Mouse (Mus musculus): ENCODE data around the gene Gdf7. TPM values are rescaled to one million over a fixed set of nuclear protein-coding genes. Genes with fewer than 3 reads are reported as not detected.

The Gdf7 gene
- polyA plus RNA-seq, 1 experiment from 2014 or later: not detected

DNA sequence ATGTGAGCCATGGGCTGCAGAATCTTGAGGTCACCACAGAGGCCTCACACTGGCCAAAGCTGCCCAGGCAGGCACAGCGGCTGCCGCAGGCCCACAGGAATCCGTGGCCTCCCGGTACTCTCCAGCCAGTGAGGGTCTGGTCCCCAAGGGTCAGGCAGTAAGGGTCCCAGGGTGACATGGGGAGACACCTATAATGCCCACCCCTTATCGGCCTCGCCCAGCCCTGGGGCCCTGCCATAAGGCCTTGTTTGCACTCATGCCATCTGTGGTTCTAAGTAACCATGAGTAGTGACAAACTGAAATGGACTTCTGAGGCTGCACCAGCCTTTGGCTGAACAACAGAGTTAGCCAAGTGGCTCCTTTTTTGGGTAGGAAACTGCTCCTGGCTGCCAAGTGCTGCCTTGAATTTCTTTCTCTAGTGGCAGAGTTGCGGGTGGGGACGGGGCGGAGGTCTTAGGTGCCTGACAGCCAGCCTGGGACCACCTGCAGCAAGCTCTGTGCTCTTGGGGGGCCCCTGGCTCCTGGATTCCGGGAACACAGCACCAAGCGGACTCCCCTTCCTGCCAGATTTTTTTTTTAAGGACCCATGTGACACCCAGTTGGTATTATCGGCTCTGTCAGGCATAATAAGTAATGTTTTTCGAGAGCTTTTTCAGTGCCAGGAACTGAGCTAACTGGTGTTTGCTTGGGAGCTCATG is 23.6 kb upstream of the Gdf7 start:
- Histone ChIP-seq H3K9ac (no peak overlapping the region), H3K9me3 (no peaks in the 10 kb centered on the region), H3K36me3 (0 out of 2 replicates have a peak, but pooled peaks cover 11% of the 10 kb centered on the region), H3K4me1 (peaks cover 4% of the 10 kb centered on the region; the same call in 1 of the 2 replicates), H3K27ac (no peak overlapping the region), H3K27me3 (replicated peaks) (no peaks in the 10 kb centered on the region), H3K4me3 (replicated peaks) (no peak overlapping the region), H3K4me2 (no peak overlapping the region)
- WGBS: 83% methylated on average over 13 of the region's 13 CpGs
- ATAC-seq (ENCODE audit: insufficient read depth, low FRiP score, low read depth): no peak

DNA sequence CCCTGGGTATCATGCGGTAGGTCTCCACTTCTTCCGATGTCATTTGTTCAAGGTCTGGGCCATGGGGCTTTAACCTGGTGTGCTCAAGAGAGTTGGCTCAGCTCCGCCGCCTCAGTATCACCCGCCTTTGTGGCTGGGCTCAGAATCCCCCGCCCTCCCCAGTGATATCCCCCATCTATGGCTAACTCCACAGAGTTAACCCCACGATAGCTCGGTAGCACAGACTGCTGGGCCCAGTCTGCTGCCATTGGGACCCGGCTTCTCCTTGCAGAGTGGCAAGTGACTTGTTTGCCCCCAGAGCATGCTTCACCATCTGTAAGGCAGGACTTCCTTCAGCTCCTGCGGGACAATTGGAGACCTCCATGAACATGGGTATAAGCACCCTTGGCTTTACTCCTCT is 22.3 kb upstream of the Gdf7 start:
- 0 out of 2 replicates have a peak, but pooled peaks cover 11% of the 10 kb centered on the region for H3K36me3 ChIP-seq
- H3K9me3 ChIP-seq: no peaks in the 10 kb centered on the region
- WGBS: 86% methylated on average over 10 of the region's 10 CpGs
- H3K9ac ChIP-seq: no peak overlapping the region
- H3K4me3 ChIP-seq (replicated peaks): no peak overlapping the region
- peaks cover 4% of the 10 kb centered on the region; the same call in 1 of the 2 replicates for H3K4me1 ChIP-seq
- H3K4me2 ChIP-seq: no peak overlapping the region
- no peak for ATAC-seq (ENCODE audit: insufficient read depth, low FRiP score, low read depth)
- H3K27ac ChIP-seq: no peak overlapping the region
- no peaks in the 10 kb centered on the region for H3K27me3 ChIP-seq (replicated peaks)

DNA sequence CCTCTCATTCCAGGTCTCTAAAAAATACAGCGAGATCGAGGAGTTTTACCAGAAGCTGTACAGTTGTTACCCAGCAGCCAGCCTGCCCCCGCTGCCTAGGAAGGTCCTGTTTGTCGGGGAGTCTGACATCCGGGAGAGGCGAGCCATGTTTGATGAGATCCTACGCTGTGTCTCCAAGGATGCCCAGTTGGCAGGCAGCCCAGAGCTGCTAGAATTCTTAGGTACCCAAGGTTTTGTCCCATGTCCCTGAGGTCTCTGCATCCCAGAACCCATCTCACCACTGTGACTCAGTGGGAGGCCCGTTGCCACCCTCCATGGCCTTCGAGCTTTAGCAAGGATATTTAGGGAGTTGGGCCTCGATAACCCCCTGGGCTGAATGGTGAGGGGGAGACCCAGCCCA is 19.8 kb upstream of the Gdf7 start:
- H3K36me3 ChIP-seq: 0 out of 2 replicates have a peak, but pooled peaks cover 11% of the 10 kb centered on the region
- no peak overlapping the region for H3K4me2 ChIP-seq
- no peaks in the 10 kb centered on the region for H3K9me3 ChIP-seq
- WGBS: 89% methylated on average over 10 of the region's 10 CpGs
- ATAC-seq (ENCODE audit: insufficient read depth, low FRiP score, low read depth): no peak
- H3K27me3 ChIP-seq (replicated peaks): no peaks in the 10 kb centered on the region
- H3K4me3 ChIP-seq (replicated peaks): no peak overlapping the region
- no peak overlapping the region for H3K9ac ChIP-seq
- H3K27ac ChIP-seq: no peak overlapping the region
- 0 out of 2 replicates have a peak, but pooled peaks cover 4% of the 10 kb centered on the region for H3K4me1 ChIP-seq

DNA sequence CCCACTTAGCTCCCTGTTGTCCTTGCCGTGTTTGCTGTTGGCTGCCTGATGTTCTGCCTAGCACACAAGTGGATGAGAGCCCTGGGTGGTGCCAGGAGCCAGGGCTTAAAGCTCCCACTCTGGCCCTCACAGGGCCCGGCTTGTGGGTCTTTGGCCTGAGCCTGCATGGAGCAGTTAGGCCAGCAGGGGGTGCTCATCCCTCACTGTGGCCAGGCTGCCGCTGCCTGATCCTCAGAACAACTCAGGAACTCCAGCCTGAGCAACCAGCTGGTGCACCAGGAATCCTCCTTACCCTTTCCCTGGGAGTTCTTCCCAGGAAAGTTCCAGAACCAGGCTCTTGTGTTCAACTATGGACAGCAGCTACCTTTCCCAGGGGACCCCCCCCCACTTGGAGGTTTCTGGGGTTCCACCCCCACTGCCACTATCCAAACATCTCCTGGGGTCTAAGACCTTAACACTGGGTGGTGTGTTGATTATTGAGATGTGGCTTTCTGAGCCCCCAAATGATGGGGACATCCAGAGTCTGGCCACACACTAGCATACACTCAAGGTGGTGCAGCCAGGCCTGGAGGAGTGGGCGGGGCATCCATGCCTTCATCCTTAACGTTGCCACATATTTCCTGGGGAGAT is 18.4 kb upstream of the Gdf7 start:
- peak; percentile 34; the same call in 1 of the 2 replicates for ATAC-seq (ENCODE audit: insufficient read depth, low FRiP score, low read depth)
- H3K9ac ChIP-seq: no peak overlapping the region

DNA sequence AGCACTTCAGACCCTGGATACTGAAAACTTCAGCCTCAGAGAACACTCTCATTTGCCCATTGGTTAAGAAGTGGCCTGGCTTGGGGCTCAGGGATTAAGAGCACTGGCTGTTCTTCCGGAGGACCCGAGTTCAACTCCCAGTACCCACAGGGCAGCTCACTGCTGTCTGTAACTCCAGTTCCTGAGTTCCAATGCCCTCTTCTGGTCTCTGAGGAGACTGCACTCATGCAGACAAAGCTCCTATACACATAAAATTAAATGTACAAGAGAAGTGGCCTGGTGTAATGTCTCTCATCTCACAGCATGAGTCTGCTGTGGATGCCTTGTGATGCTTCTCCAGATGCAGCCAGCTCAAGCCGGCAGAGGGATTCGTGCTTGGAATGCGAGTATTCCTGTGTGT is 14.8 kb upstream of the Gdf7 start:
- H3K9ac ChIP-seq: no peak overlapping the region
- WGBS: 80% methylated on average over 5 of the region's 5 CpGs
- ATAC-seq (ENCODE audit: insufficient read depth, low FRiP score, low read depth): no peak
- no peak overlapping the region for H3K4me3 ChIP-seq (replicated peaks)
- no peak overlapping the region for H3K27ac ChIP-seq
- H3K4me1 ChIP-seq: peaks cover 12% of the 10 kb centered on the region
- H3K27me3 ChIP-seq (replicated peaks): peaks cover 8% of the 10 kb centered on the region; the same call in 1 of the 2 replicates
- 0 out of 2 replicates have a peak, but pooled peaks cover 5% of the 10 kb centered on the region for H3K36me3 ChIP-seq
- H3K9me3 ChIP-seq: no peaks in the 10 kb centered on the region
- H3K4me2 ChIP-seq: no peak overlapping the region

More for the DNA sequence above, 18.4 kb upstream of the Gdf7 start:
- Histone ChIP-seq H3K27me3 (replicated peaks) (no peaks in the 10 kb centered on the region), H3K4me2 (no peak overlapping the region), H3K4me3 (replicated peaks) (no peak overlapping the region), H3K9me3 (no peaks in the 10 kb centered on the region), H3K27ac (no peak overlapping the region), H3K36me3 (0 out of 2 replicates have a peak, but pooled peaks cover 11% of the 10 kb centered on the region), H3K4me1 (0 out of 2 replicates have a peak, but pooled peaks cover 4% of the 10 kb centered on the region)
- 41% methylated on average over 5 of the region's 5 CpGs for WGBS

DNA sequence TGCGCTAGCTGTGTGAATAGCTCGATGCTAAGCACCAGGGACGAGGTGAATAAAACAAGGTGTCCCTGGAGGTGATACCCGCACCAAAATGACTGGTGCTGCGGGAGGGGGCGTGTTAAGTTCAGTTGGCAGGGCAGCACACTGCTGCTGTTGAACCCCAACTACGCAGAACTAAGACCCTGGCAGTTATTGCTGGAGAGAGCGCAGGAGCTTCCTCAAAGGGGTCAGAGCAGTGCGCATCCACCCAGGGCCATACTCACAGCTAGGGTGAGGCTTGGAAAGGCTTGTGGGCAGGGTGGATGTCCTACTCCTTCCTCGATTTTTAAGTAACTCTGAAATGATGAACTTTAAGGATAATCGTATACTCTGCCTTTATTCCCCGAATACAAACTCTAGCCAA is 12.0 kb upstream of the Gdf7 start:
- peak overlapping the region; percentile 77 for H3K4me3 ChIP-seq (replicated peaks)
- H3K27me3 ChIP-seq (replicated peaks): peaks cover 23% of the 10 kb centered on the region
- H3K36me3 ChIP-seq: no peaks in the 10 kb centered on the region
- peak overlapping the region; percentile 65 for H3K9ac ChIP-seq
- H3K4me1 ChIP-seq: peaks cover 8% of the 10 kb centered on the region
- ATAC-seq (ENCODE audit: insufficient read depth, low FRiP score, low read depth): no peak
- no peak overlapping the region for H3K27ac ChIP-seq
- no peaks in the 10 kb centered on the region for H3K9me3 ChIP-seq
- WGBS: 19% methylated on average over 12 of the region's 12 CpGs
- peak overlapping the region; percentile 89 for H3K4me2 ChIP-seq

DNA sequence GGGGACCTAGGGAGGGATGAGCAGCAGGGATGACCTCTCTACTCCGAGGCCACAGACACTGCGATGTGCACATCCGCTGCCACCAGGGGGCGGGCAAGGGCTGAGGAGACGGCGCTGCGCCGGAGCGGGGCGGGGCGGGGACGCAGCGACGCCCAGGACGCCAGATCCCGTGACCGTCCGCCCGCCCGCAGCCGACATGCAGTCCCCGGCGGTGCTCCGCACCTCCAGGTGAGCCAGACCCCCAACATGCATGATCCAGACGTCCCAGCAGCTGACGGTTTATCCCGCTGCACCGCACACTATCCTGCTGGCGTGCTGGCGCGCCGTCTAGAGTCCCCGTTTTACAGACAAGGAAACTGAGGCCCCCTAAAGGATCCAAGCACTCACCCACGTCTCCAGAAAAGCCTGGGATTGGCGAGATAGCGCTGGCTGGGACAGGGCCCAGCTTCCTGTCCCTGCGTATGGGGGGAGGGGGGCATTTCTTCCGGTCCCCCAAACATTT is 11.6 kb upstream of the Gdf7 start, which contains the start of gene Hs1bp3:
Gene Hs1bp3 (plus strand): TSS at position 163 of the 502 bp plus-strand sequence.
- peak within 1 kb of the TSS; percentile 65 for H3K9ac ChIP-seq
- under 1% methylated on average over 38 of the region's 38 CpGs for WGBS
- H3K4me3 ChIP-seq (replicated peaks): peak within 1 kb of the TSS; percentile 77
- ATAC-seq (ENCODE audit: insufficient read depth, low FRiP score, low read depth): peak; percentile 80
- no peaks in the 10 kb centered on the region for H3K9me3 ChIP-seq
- peaks cover 23% of the 10 kb centered on the region for H3K27me3 ChIP-seq (replicated peaks)
- no peaks in the 10 kb centered on the region for H3K36me3 ChIP-seq
- H3K4me2 ChIP-seq: peak within 1 kb of the TSS; percentile 89
- peaks cover 8% of the 10 kb centered on the region for H3K4me1 ChIP-seq
- no peak within 1 kb of the TSS for H3K27ac ChIP-seq

DNA sequence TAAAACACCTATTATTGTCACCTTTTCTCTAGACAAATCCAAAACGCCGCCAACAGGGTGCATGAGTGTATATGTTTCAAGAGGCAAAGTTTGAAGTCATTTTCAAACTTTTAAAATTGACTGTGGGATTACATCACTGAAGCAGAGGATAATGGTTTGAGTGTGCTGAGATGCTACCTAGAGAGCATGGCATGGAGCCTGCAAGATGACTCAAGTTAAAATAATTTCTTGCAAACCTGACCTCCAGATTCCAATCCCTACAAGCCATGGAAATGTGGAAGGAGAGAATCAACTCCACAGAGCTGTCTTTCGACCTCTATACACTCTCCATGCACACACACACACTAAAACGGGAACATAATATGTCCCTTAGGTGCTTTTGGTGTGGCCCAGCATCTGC is 10.5 kb upstream of the Gdf7 start:
- Histone ChIP-seq H3K9ac (no peak overlapping the region), H3K4me1 (peaks cover 8% of the 10 kb centered on the region), H3K4me2 (no peak overlapping the region), H3K4me3 (replicated peaks) (no peak overlapping the region), H3K27me3 (replicated peaks) (peaks cover 23% of the 10 kb centered on the region), H3K27ac (no peak overlapping the region), H3K9me3 (no peaks in the 10 kb centered on the region), H3K36me3 (no peaks in the 10 kb centered on the region)
- ATAC-seq (ENCODE audit: insufficient read depth, low FRiP score, low read depth): no peak
- WGBS: 83% methylated on average over 4 of the region's 4 CpGs

DNA sequence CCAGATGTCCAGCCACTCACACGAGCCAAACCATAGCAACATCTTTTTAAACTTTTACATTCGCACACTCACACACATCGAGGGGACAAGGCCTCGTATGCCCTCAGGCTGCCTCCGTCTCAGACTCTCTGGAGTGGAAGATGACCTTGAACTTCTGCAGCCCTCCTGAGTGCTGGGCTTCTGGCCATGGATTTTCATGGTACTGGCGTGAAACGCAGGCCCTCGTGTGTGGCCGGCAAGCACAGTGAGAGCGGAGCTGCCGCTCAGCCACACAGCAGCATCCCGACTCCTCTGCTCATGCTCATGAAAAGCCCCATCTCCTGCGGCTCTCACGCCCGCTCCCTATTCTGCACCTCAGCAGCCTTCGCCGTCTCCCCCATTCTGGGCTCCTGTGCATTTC is 9.2 kb upstream of the Gdf7 start:
- Histone ChIP-seq H3K4me1 (peaks cover 8% of the 10 kb centered on the region), H3K27me3 (replicated peaks) (peaks cover 25% of the 10 kb centered on the region), H3K9ac (no peak overlapping the region), H3K4me3 (replicated peaks) (no peak overlapping the region), H3K27ac (no peak overlapping the region), H3K9me3 (no peaks in the 10 kb centered on the region), H3K36me3 (no peaks in the 10 kb centered on the region), H3K4me2 (no peak overlapping the region)
- WGBS: 56% methylated on average over 17 of the region's 17 CpGs
- no peak for ATAC-seq (ENCODE audit: insufficient read depth, low FRiP score, low read depth)

DNA sequence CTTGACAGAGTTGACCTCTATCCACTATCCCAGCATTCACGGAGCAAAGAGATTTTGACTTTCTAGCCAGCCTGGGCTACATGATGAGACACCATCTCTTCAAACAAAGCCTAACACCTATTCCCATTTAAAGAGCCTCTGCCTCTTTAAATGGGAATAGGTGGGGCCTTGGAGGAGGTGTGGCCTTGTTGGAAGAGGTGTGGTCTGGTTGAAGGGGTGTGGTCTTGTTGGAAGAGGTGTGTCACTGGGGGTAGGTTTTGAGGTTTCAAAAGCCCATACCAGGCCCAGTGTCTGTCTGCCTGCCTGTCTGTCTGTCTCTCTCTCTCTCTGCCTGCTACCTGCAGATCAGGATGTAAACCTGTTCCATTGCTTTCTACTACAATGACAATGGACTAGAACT is 5.2 kb upstream of the Gdf7 start:
- H3K36me3 ChIP-seq: no peaks in the 10 kb centered on the region
- WGBS: 61% methylated on average over 1 of the region's 1 CpGs
- peaks cover 58% of the 10 kb centered on the region for H3K27me3 ChIP-seq (replicated peaks)
- no peak overlapping the region for H3K27ac ChIP-seq
- peaks cover 5% of the 10 kb centered on the region for H3K4me1 ChIP-seq
- no peaks in the 10 kb centered on the region for H3K9me3 ChIP-seq
- H3K9ac ChIP-seq: no peak overlapping the region
- no peak for ATAC-seq (ENCODE audit: insufficient read depth, low FRiP score, low read depth)
- H3K4me3 ChIP-seq (replicated peaks): no peak overlapping the region
- no peak overlapping the region for H3K4me2 ChIP-seq

DNA sequence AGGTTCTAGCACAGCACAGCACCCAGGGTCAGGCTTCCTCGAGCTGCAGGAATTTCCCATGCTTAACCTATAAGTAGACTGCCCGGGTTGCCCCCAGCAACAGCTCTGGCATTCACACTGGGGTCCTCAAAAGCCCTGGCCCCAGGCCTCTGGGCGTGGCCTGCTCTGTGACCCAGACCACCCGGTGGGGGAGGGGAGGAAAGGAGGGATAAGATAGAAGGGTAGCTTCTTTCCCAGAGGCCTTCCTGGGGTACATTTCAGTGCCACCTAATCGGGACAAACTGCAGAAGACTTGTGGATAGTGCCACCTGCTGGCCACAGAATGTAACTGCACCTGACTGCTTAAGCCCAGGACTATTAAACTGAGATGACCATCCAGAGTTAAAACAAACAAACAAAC is 4.7 kb upstream of the Gdf7 start:
- Histone ChIP-seq H3K27ac (no peak overlapping the region), H3K9ac (no peak overlapping the region), H3K9me3 (no peaks in the 10 kb centered on the region), H3K4me2 (no peak overlapping the region), H3K27me3 (replicated peaks) (peaks cover 59% of the 10 kb centered on the region), H3K4me3 (replicated peaks) (no peak overlapping the region), H3K4me1 (peaks cover 10% of the 10 kb centered on the region), H3K36me3 (no peaks in the 10 kb centered on the region)
- 9% methylated on average over 5 of the region's 5 CpGs for WGBS
- ATAC-seq (ENCODE audit: insufficient read depth, low FRiP score, low read depth): no peak

DNA sequence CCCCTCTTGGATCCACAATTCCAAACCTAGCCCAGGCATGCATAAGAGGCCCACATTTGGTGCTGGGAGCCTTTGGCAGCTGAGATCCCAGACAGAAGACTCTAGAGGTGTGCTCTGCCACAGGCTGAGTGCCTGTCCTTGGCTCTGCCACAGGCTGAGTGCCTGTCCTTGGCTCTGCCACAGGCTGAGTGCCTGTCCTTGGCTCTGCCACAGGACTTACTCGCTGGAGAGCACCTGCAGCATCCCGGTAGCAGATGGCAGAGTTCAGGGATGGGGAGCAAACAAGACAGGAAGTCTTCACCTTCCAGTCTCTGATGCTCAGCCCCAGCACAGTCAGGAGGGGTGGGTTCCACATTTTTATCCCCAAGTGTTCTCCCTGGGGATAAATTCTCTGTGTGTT is 3.5 kb upstream of the Gdf7 start:
- 40% methylated on average over 2 of the region's 2 CpGs for WGBS
- H3K27ac ChIP-seq: no peak overlapping the region
- H3K4me2 ChIP-seq: no peak overlapping the region
- H3K27me3 ChIP-seq (replicated peaks): peaks cover 60% of the 10 kb centered on the region
- ATAC-seq (ENCODE audit: insufficient read depth, low FRiP score, low read depth): no peak
- no peak overlapping the region for H3K9ac ChIP-seq
- no peaks in the 10 kb centered on the region for H3K36me3 ChIP-seq
- H3K4me3 ChIP-seq (replicated peaks): no peak overlapping the region
- H3K4me1 ChIP-seq: peaks cover 14% of the 10 kb centered on the region
- no peaks in the 10 kb centered on the region for H3K9me3 ChIP-seq
